Mouse (Mus musculus): ENCODE measurements around the gene Fam110a. TPM values are rescaled to one million over a fixed set of nuclear protein-coding genes. Genes with fewer than 3 reads are reported as not detected.

The Fam110a gene
- total RNA-seq, 2 experiments from 2014 or later: 13.1 to 13.4 TPM

DNA sequence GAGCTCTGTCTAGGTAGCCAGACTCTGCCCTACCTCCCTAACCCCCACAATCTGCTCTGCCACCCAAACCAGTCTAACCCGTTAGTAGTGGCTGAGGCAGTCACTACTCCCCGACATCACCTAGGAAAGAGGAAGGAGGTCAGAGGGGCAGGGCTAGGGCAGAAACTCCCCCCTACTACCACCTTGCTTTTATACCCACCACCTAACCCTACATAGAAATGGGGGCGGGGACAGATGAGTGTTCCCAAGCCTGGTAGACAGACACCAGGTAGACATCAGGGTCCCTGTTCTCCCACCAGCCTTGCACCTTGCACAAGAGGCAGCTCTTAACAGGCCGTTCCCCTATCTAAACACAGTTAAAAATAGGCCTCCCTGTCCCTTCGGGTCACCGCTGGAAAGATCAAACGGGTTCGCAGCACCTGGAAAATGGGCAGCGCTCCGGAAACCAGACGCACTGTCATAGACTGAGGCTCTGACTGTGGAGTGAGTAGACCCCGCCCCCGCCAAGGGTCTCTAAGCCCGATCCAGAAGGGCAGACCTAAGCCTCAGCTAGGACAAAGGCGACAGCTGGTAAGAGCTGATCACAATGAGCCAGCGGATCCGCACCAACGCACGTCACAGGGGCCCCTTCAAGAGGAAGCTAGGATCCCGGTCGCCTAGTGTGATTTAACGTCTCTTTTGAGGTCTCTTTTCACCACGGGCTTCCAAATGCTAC lies 7.0 kb downstream of the Fam110a start:
- no peak for DNase-seq (ENCODE audit: low spot score in 2 of 2)

DNA sequence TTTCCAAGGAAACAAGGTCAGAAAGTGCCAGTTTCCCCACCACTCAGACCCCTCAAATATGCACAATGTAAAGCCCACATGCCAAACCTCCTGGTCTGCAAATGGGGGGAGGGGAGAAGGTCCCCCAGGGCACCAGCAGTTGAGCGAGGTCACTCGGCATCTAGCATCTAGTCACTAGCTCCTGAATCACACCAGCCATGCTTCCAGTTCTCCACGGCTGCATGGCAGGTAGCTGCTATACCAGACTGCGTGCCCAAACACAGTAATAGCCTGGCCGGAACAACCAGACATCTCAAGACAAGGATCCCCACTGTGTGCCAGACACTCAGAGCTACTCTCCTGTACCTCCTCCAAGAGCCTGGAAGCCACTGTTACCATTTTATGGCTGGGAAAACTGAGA lies 8.3 kb downstream of the Fam110a start:
- no peak for DNase-seq (ENCODE audit: low spot score in 2 of 2)

DNA sequence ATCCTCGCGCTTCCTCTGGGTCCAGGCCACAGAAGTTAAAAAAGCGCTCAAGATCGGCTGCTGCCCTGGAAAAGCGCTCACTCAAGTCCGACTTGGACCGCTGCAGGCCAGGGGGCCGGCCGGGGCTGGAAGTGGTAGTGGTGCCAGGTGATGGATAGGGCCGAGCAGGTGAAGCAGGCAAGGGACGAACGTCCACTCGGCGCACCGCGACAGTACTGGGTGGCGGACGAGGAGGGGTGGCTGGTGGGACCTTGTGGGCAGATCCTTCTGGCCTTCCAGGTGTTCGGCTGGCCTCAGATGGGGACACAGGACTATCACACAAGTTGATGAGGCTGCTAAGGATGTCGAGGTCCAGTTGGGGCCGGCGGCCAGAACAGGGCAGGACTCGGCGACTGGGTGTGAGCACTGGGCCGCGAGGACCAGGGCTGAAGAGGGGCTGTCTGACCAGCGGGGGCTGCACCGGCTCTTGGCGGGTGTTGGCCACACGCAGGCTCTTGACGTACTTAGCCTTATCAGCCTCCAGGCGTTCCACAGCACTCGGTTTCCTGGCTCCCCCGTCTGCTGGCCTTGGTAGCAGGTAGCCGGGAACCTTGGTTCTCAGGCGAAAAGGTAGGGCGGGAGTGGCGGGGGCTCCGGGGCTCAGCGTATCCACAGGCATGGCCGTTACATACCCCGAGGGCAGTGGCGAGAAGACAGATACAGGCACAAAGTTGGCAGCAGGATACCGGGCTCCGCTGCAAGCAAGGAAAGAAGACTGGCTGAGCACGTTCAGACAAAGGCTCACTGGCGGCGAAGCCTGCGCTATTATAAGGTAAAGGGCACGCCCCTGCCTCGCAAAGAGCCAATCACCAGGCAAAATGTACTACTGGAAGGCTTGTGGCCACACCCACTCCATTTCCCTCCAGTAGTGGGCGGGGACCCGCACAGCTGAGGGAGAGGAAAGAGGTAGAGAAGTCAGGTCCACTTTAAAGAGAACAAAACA lies 9.5 kb downstream of the Fam110a start:
- DNase-seq (ENCODE audit: low spot score in 2 of 2): peak in 1 of 2 experiments; percentile 62

DNA sequence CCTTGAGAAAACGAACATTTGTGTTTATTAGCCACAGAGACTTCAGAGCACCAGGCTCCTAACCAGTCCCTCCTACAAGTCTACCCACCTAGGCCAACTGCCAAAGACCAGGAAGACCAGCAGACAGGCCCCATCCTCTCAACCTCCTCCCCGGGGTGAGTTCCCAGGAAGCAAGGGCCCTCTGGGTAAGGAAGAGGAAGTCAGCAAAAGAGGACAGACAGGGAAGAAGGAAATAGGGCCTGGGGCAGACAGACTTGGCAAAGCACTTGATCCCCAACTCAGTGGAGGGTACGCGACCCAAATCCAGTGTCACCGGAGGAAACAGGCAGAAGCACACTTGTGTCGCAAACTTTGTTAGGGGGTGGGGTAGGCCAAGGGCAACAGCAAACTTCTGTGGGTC lies 10.6 kb downstream of the Fam110a start:
- DNase-seq (ENCODE audit: low spot score in 2 of 2): no peak

DNA sequence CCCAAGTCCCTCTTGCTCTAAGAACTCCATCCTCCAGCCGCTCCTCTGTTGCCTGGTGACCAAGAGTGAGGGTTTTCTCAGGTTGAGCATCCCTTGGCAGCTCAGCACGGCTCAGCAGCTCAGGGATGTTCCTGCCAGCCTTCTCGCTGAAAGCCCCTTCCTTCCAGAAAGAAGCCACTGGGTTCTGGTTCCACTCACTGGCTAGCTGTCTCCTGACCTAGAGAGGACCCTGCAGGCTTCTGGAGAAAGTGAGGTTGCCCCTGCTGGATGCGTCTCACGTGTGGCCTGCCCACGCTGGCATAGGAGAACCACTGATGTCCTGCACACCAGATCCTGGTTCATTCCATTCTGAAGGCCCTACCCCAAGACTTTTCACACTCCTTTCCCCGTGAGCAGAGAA lies 11.0 kb downstream of the Fam110a start:
- DNase-seq (ENCODE audit: low spot score in 2 of 2): no peak

DNA sequence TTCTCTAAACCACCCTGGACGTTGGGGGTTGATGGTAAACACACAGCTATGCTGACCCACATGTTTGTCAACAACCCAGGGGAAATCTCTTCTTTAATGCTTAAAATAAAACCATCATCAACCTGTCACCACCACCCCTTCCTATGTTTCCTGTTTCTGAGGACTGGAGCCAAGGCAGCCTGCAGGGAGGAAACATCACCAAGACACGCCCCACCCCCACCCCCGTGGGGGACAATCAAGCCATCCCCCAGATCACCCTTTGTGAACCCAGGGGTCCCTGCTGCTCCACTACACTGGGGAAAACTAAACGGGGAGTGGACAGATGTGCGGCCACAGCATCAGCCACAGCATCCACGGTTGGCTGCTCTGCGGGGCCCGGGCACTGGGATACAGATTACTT lies 11.6 kb downstream of the Fam110a start:
- DNase-seq (ENCODE audit: low spot score in 2 of 2): no peak

DNA sequence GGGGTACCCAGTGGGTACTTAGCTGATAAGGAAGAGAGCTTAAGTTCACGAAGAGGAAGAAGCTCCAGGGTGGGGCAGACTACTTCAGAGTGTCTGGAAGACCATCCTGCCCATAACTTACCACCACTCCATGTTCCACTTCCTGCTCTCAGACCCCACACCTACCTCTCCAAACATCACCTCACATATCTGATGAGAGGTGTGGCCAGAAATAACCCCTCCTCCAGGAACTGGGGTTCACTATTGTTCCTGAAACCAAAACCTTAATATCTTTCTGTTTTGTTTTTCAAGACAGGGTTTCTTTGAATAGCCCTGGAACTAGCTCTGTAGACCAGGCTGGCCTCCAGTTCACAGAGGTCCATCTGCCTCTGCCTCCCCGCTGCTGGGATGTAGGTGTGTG lies 12.2 kb downstream of the Fam110a start:
- no peak for DNase-seq (ENCODE audit: low spot score in 2 of 2)

DNA sequence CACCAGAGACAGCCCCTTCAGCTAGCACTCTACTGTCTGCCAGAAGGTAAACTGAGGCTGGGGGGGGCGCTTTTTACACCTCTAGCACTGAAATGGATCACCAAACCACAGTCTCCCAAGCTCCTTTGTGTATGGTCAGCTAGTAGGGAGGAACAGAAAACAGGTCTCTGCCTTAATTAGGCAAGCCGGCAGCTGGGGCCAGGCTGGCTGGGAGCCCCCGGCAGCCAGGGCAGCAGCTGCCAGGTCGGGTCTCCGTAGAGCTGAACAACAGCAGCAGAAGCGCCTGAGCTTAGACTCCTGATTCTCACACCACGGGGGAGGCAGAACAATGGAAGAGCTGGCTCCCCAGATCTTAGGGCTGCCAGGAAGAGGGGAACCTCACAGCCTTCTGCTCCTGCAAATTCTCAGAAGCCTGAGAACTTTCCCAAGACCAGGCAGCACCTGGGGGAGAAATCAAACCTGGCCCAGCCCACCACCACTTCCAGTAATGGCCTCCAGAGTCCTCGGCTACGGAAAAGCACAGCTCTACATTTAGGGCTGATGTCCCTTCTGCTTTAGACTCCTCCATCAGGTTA lies 12.8 kb downstream of the Fam110a start:
- no peak for DNase-seq (ENCODE audit: low spot score in 2 of 2)

DNA sequence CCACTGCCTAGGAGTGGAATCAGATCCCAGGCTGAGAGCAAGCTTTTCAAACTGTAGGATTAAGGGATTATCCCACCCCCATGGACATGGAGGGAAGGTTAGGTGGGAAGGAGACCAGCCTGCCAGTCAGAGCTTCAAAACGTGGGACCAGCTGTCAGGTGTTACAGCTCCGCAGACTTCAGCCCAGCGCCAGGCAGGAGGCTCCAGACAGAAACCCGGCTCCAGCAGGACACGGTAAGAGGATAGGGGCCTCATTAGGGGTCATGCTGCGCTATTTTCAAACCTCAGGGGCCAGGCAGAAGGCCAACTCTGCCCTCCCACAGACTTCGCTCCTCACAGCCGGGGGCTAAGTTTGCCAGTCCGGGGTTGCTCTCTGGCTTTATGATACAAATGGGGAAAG lies 16.0 kb downstream of the Fam110a start:
- no peak for DNase-seq (ENCODE audit: low spot score in 2 of 2)

DNA sequence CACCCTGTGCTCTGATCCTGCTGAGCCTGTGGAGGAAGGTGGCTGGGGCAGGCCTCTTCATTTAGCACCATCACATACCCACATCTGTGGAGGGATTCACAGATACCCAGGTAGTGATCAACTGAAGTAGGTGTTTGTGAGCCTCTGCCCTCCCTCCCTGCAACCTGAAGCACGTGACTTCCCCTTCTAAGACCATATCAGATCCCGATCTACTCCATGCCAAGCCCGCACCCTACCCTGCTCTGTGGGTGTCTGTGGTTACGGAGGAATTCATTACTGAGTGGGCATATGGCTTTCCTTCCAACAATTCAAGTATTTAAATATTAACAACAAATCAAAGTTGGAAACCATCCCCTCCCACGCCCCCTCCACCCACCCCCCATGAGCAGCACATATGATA lies 16.7 kb downstream of the Fam110a start:
- DNase-seq (ENCODE audit: low spot score in 2 of 2): no peak

DNA sequence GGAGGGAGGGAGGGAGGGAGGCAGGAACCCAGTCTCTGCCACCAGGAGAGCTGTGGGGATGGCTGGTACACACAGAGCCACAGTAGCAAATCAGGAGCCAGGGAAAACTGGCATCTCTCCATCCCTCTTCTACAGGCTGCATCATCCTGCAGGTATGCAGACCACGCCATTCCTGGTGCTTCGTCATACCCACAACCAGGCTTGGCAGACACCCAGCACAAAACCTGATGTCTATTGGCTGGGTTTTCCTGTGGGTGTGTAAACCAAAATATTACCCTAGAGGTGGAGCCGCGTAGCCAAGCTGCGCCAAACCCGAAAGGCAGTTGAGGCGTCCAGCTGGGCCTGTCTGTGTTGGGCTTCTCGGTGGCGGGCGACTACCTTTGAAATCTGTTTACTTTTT lies 17.5 kb downstream of the Fam110a start:
- no peak for DNase-seq (ENCODE audit: low spot score in 2 of 2)

DNA sequence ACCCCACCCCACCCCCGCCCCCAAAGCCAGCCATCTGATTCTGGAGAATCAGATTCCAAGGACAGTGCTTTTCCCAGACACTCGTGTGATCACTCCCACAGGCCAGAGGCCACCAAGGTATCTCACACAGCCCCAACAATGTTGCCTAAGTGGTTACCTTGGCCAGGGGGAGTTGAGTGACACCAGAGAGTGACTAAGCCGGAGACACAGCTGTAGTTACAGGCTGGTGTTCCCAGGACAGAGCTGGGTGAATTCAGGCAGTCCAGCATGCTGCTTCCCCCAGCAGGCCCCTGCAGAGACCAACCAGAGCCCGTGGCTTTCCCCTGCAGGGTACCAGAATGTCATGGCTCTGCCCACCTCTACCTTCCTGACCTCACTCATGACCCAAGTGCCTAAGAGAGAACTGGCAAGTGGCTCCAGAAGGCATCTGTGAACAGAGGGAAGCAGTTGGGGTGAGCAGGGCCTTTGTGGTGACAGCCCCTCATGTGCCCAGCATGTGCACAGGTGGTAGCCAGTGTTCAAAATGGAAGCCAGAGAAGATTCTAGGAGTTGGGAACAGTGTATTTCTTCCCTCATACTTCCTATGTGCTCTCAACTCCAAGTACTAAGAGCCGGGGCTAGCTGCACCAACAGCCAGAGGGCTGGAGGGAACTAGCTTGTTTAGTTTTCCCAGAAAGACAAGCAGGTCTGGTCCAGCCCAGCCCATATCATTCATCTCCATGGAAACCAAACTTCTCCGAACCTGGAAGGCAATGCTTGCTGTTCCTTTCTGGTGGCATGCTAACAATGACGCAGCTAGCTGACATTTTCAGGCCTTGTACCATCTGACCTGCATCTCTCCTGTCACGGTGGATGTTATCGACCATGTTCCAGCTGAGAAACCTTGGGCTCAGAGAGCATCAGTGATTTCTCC lies 18.5 kb downstream of the Fam110a start:
- DNase-seq (ENCODE audit: low spot score in 2 of 2): no peak

DNA sequence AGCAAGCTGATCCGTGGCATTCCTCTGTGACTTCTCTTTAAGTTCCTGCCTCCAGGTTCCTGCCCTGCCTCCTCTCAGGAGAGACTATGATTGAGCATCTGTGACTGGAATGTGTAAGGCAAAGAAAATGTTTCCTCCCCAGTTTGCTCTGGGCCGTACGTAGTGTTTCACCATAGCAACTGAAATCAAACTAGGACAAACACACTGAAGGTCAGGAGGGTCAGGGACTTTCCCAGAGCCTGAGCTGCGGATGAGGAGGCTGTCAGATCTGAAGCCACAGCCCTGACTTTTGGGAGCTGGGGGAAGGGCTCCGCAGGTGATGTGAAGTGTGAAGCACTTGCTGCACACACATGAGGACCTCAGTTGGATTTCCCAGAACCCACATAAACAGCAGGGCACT lies 20.7 kb downstream of the Fam110a start:
- no peak for DNase-seq (ENCODE audit: low spot score in 2 of 2)

DNA sequence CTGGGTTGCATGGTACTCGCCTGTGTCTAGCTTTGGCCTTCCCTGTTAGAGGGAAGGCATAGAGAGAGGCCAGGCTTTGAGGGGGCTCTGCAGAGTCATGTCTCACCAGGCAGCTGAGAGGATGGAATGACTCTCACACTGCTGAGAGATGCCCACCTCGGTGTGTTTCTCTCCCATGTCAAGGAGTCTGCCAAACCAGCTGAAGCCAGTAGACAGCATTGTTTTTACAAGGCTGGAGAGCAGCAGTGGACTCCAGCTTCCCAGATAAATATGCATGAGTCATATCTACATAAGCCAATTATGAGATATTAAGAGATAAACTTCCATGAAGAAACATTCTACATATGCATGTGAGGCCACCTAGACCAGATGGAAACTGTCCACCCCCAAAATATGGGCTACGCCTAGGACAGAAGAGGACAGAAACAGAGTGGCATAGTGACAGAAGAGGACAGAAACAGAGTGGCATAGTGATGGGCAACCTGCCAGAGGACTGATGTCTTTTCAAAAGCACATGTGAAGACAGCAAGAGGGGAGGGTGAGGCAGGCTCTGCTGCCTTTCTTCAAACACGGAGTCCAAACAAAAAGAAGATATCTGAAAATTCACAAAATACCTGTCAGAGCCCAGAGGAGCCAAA lies 23.4 kb downstream of the Fam110a start:
- DNase-seq (ENCODE audit: low spot score in 2 of 2): no peak

DNA sequence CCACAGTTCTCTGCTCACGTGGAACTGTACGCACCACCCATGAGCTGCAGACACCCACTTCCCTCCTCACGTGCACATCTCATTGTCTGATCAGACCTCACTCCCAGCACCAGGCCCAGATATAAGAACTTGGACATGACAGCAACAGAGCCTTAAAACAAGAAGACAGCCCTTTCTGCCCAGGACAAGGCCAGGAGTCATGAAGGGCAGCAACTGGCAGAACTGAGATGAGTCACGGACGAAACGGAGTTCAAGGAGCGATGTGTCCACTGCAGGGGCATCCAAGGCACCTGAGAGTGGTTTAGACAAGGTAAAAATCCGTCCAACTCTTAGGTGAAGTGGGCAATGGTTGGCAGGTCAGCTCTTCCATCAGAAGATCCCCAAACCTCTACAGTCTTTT lies 26.4 kb downstream of the Fam110a start:
- no peak for DNase-seq (ENCODE audit: low spot score in 2 of 2)

DNA sequence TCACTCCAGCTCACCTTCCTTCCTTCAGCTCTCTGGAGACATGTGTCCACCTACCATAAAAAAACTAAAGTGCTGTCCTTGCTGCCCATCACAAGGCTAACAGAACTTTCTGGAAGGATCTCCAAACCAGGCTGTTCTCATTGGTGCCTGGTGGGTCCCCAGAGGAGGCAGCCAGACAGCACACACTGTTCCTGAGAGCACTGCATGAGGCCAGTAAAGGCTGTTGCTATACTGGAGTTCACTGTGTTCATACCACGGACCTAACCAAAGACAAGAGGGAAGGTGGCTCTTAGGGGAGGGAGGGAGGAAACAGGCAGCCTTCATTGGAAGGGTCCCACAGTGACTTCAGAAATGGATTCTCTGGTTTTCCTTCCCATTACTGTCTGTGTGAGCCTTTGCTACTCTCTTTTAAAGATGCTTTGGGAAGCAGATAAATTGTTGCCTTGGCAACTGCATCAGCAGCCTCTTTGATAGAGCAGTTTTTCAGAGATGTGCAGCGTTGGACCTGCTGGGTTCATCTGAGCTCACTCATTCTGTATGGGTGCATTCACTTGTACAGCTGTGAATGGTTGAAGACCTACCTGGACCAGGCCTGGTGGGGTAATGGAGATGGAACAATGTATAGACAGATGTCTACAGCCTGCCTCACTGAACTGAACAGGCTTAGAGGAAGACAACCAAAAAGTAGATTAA lies 30.8 kb downstream of the Fam110a start:
- no peak for DNase-seq (ENCODE audit: low spot score in 2 of 2)

DNA sequence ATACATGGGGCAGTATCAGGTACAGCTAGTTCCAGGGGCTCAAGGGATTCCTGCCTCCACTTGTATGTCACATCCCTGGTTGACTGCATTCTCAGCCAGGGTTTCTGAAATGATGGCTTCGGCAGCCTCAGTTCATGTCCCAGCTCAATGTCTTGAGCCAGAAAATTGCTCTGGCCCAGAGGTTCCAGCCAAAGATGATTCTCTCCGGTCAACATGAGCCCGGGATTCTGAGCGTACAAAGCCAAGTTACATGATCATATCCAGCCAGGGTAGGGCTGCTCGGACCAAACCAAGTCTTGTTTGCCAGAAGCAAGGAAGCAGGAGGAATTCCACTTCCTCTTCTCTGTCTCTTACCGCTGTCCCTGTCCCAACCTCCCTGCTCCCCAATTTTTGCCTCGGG lies 31.7 kb downstream of the Fam110a start:
- DNase-seq (ENCODE audit: low spot score in 2 of 2): no peak

DNA sequence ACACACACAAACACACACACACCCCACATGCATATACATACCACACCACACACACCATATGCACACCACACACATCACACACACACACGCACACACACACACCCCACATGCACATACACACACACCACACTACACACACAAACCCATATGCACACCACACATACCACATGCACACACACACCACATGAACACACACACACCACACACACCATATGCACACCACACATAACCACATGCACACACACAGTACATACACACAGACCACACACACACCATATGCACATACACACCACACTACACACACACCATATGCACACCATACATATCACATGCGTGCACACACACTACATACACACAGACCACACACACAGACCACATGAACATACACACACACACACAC lies 32.4 kb downstream of the Fam110a start:
- no peak for DNase-seq (ENCODE audit: low spot score in 2 of 2)

DNA sequence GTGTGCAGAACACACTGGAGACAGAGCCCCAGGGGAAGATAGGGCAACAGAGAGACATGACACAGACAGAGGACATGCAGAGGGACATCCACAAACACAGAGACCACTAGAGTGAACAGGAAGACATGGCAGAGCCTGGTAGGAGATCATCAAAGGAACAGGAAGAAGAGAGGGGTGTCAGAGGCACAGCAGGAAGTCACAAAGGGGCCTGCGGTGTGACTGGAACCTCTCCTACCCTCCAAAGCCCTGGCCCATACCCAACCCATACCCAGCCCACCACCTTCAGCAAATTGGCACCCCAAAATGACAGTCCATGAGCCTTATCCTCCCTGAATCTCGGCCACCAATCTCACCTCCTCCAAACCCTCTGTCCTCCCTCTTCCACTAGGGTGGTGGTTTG lies 35.9 kb downstream of the Fam110a start:
- DNase-seq (ENCODE audit: low spot score in 2 of 2): no peak

DNA sequence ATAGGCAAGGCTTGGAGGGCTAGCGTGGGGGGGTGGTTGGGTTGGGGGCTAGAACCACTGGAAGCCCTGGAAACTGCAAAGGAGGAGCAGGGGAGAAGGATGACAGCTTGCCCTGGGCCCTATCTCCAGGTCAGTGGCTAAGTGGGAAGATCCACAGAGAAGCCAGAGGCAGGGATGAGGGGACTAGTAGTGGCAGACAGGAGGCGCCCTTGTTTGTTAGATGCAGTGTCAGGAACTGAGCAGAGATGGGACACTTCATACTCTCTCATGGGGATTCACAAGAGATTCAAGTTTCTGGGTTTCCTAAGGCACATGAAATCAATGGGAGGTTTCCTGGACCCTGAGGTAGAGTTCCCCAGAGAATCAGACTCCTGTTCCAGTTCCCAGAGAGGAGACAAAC lies 38.8 kb downstream of the Fam110a start:
- DNase-seq (ENCODE audit: low spot score in 2 of 2): no peak
